Mouse (Mus musculus) stomach, postnatal 0 days (tissue): ENCODE results near the gene Alox5. TPM values are rescaled to one million over a fixed set of nuclear protein-coding genes. Genes with fewer than 3 reads are reported as not detected.

Source experiments
- ATAC-seq: fragments of 200-750 bp; cut with Nextera tagmentation; 2 replicates; pipeline ENCODE4 v1.8.0; 2017; ENCODE audit not compliant: low FRiP score, low TSS enrichment
- DNase-seq: peaks from one replicate; pipeline ENCODE4 v3.0.0-alpha.2; 2016; ENCODE audit warnings: low spot score
- H3K27ac ChIP-seq: fragments of 300-500 bp; sonication (generic); replicated peaks from 2 replicates; pipeline ENCODE4 v1.5.1; 2014; ENCODE audit warnings: mild to moderate bottlenecking, control low read depth
- H3K27me3 ChIP-seq: fragments of 300-500 bp; sonication (generic); 2 replicates; pipeline ENCODE4 v1.6.1; 2014; ENCODE audit warnings: low read length; ENCODE audit not compliant: control insufficient read depth, insufficient read depth
- H3K36me3 ChIP-seq: fragments of 300-500 bp; sonication (generic); 2 replicates; pipeline ENCODE4 v1.6.1; 2014; ENCODE audit warnings: low read length, mixed read lengths; ENCODE audit not compliant: control insufficient read depth, insufficient read depth
- H3K4me1 ChIP-seq: fragments of 300-500 bp; sonication (generic); replicated peaks from 2 replicates; pipeline ENCODE4 v1.6.1; 2014; ENCODE audit warnings: antibody characterized with exemption; ENCODE audit not compliant: control insufficient read depth, insufficient read depth
- H3K4me2 ChIP-seq: fragments of 300-500 bp; sonication (generic); replicated peaks from 2 replicates; pipeline ENCODE4 v1.6.1; 2014; ENCODE audit warnings: low read depth, mild to moderate bottlenecking, control low read depth, moderate library complexity
- H3K4me3 ChIP-seq: fragments of 300-500 bp; sonication (generic); 2 replicates; pipeline ENCODE4 v1.5.1; 2014; ENCODE audit warnings: low read depth, low read length, control low read depth
- H3K9ac ChIP-seq: fragments of 300-500 bp; sonication (generic); 2 replicates; pipeline ENCODE4 v1.6.1; 2014; ENCODE audit warnings: mild to moderate bottlenecking, low read length, control low read depth, mixed read lengths
- H3K9me3 ChIP-seq: fragments of 300-500 bp; sonication (generic); 2 replicates; pipeline ENCODE4 v1.6.1; 2016; ENCODE audit warnings: low read length; ENCODE audit not compliant: control insufficient read depth
- CTCF ChIP-seq: IDR thresholded peaks from 2 replicates; pipeline ENCODE4 v1.5.1; 2016; ENCODE audit warnings: antibody characterized with exemption, low read depth, mild to moderate bottlenecking, moderate library complexity
- EP300 ChIP-seq: optimal IDR thresholded peaks from 2 replicates; pipeline ENCODE3; 2016; ENCODE audit warnings: antibody characterized with exemption
- WGBS: fragments of 180-500 bp; shearing (Covaris S2); extraction: QIAGEN DNeasy Blood & Tissue Kit; methylation state at CpG from one replicate; pipeline ENCODE4 v1.1.7; 2014; 5-methylcytosine and 5-hydroxymethylcytosine counted together
- polyA plus RNA-seq: library from polyadenylated mRNA; unstranded; fragments of >200 nt; fragmentation: Nextera tagmentation; extraction: Ambion mirVana; gene quantifications from 2 replicates; pipeline ENCODE4 v1.2.1, GENCODE M21; 2015

Gene Alox5
- polyA plus RNA-seq, 1 experiment from 2014 or later: 1.3 TPM

- H3K4me1 ChIP-seq: no peaks in the 10 kb centered on the region
- TF ChIP-seq EP300 (no peak), CTCF (no peak)
- H3K4me3 ChIP-seq: no peak overlapping the region
- H3K4me2 ChIP-seq: no peak overlapping the region
- H3K27ac ChIP-seq: no peak overlapping the region
- no peak for DNase-seq
- H3K9ac ChIP-seq: no peak overlapping the region
- no peak for ATAC-seq
- H3K36me3 ChIP-seq: no peaks in the 10 kb centered on the region
- no peaks in the 10 kb centered on the region for H3K9me3 ChIP-seq
- H3K27me3 ChIP-seq: no peaks in the 10 kb centered on the region
- WGBS: 59% methylated on average over 1 of the region's 1 CpGs
Observed at GRCm38 (mm10) chr6:116485081-116485480, 24.1 kb upstream of the Alox5 start.

DNA sequence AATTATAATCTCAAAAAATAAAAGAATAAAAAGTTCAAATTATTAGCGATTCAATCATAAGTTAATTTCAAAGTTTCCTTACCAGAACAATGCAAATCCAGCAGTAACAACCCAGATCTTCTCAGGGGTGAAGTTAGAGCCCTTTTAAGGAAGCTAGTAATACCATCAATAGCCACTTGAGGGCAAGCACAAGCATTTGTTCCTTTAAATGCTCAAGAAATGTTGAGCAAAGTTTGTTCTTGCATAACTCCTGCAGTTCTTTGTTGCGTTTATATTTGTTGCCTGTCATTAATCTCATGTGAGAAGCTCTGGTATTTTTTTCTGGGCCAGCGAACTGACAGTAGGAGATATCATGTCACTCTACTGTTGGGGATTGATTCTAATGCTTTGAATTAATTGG is 7.1 kb upstream of the Alox5 start:
- Histone ChIP-seq H3K4me3 (no peak overlapping the region), H3K4me1 (no peaks in the 10 kb centered on the region), H3K27me3 (no peaks in the 10 kb centered on the region), H3K36me3 (no peaks in the 10 kb centered on the region), H3K9me3 (no peaks in the 10 kb centered on the region), H3K9ac (no peak overlapping the region), H3K4me2 (no peak overlapping the region), H3K27ac (no peak overlapping the region)
- TF ChIP-seq CTCF: peak; percentile 71
- no peak for TF ChIP-seq EP300
- 19% methylated on average over 3 of the region's 3 CpGs for WGBS
- DNase-seq: no peak
- ATAC-seq: no peak

DNA sequence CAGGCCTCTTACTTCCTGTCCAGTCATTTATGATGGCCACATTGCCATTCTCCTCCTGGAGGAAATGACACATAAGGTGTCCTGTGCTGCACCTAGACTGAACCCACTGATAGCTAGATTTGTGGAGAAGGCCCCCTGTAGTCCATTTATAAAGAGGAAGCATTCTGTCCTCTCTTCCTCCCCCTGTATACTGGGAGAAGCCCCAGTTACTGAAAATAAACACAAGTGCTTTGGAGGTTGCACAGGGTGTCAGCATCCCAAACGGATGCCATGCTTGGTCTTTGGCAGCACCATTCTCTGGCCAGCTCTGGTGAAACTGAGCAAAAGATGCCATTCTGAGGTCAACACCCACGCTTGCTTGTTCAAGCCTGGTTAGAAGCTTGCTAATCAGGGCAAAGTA is 1.7 kb downstream of the Alox5 start:
- Histone ChIP-seq H3K4me2 (no peak overlapping the region), H3K9me3 (no peaks in the 10 kb centered on the region), H3K4me1 (no peaks in the 10 kb centered on the region), H3K36me3 (no peaks in the 10 kb centered on the region), H3K27me3 (peaks cover 2% of the 10 kb centered on the region; the same call in 1 of the 2 replicates), H3K27ac (no peak overlapping the region), H3K9ac (no peak overlapping the region), H3K4me3 (no peak overlapping the region)
- DNase-seq: no peak
- no peak for TF ChIP-seq EP300
- no peak for TF ChIP-seq CTCF
- WGBS: 63% methylated on average over 2 of the region's 2 CpGs
- ATAC-seq: no peak

- H3K27ac ChIP-seq: no peak overlapping the region
- DNase-seq (no peak), ATAC-seq (no peak)
- no peaks in the 10 kb centered on the region for H3K9me3 ChIP-seq
- no peak overlapping the region for H3K4me3 ChIP-seq
- H3K36me3 ChIP-seq: no peaks in the 10 kb centered on the region
- TF ChIP-seq EP300 (no peak), CTCF (no peak)
- H3K4me1 ChIP-seq: no peaks in the 10 kb centered on the region
- 76% methylated on average over 4 of the region's 4 CpGs for WGBS
- no peak overlapping the region for H3K9ac ChIP-seq
- no peak overlapping the region for H3K4me2 ChIP-seq
- peaks cover 2% of the 10 kb centered on the region; the same call in 1 of the 2 replicates for H3K27me3 ChIP-seq
Observed at GRCm38 (mm10) chr6:116458728-116459127, 2.2 kb downstream of the Alox5 start.

DNA sequence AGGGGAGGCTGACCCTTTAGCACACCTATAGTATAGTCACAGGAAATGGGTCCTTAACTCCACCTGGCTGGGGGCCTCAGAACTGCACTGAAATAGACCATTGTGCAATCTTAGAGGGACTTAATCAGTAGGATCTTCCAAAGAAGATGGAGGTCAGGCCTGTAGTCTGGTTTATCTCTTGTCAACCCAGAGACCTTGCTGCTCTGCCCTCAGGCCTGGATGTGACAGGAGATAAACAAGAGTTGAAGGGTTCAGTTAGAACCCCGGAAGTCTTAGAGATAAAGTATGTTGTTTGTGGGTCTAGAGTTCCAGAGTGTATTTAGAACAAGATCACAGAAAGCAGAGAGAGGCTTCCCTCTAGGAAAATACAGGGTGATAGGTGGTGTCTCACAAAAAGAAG is 4.5 kb downstream of the Alox5 start:
- Histone ChIP-seq H3K4me1 (no peaks in the 10 kb centered on the region), H3K9me3 (no peaks in the 10 kb centered on the region), H3K36me3 (no peaks in the 10 kb centered on the region), H3K27me3 (peaks cover 2% of the 10 kb centered on the region; the same call in 1 of the 2 replicates), H3K9ac (no peak overlapping the region), H3K27ac (no peak overlapping the region), H3K4me3 (no peak overlapping the region), H3K4me2 (no peak overlapping the region)
- WGBS: 28% methylated on average over 1 of the region's 1 CpGs
- DNase-seq: no peak
- no peak for ATAC-seq
- peak; percentile 18; the same call in 1 of the 2 replicates for TF ChIP-seq CTCF
- no peak for TF ChIP-seq EP300

DNA sequence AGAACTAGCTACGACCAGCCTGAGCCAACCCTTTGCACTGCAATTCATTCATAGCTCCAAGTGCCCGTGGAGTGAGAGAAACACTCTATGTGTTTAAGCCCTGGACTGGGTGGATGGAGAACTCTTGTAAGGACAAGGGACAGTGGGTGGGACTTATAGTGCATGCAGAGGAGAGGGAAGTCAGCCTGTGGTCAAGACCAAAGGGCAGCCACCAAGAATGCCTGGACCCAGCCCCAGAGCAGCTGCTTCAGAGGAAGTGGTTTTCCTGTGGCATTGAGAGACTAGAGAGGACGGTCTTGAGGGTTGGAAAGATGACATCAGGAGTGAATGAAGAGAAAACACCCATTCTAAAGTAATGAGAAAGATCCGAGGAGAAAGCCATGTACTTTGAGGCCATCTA is 5.2 kb downstream of the Alox5 start:
- 68% methylated on average over 4 of the region's 4 CpGs for WGBS
- H3K4me1 ChIP-seq: no peaks in the 10 kb centered on the region
- no peak overlapping the region for H3K9ac ChIP-seq
- H3K9me3 ChIP-seq: no peaks in the 10 kb centered on the region
- DNase-seq (no peak), ATAC-seq (no peak)
- H3K27me3 ChIP-seq: no peaks in the 10 kb centered on the region
- no peak overlapping the region for H3K4me2 ChIP-seq
- no peak for TF ChIP-seq EP300
- TF ChIP-seq CTCF: no peak
- H3K36me3 ChIP-seq: no peaks in the 10 kb centered on the region
- no peak overlapping the region for H3K4me3 ChIP-seq
- no peak overlapping the region for H3K27ac ChIP-seq
